Mouse (Mus musculus) MEL (cell line): Measurements from ENCODE around the gene Lrba.

ENCODE experiments used
- CHD2 ChIP-seq: IDR thresholded peaks from 2 replicates; pipeline ENCODE4 v1.6.1; 2011; ENCODE audit warnings: low read length, improper control_type of control experiment
- CTCF ChIP-seq, 3 experiments: IDR thresholded peaks in 2 of 3; conservative IDR thresholded peaks in 1 of 3; 2 replicates each; pipeline ENCODE4 v1.5.1; 2011 to 2012; ENCODE audit warnings: low read length in 3 of 3, low read depth in 2 of 3, mild to moderate bottlenecking in 2 of 3, improper control_type of control experiment in 1 of 3, inconsistent platforms in 1 of 3, mixed read lengths in 1 of 3, moderate library complexity in 1 of 3; ENCODE audit not compliant: control insufficient read depth in 1 of 3, insufficient read depth in 1 of 3, poor library complexity in 1 of 3, severe bottlenecking in 1 of 3
- EP300 ChIP-seq, 2 experiments: IDR thresholded peaks; 2 replicates each; pipeline ENCODE4 v1.6.1; 2011; ENCODE audit warnings: improper control_type of control experiment in 2 of 2, low read length in 2 of 2, low read depth in 1 of 2, mild to moderate bottlenecking in 1 of 2
- GABPA ChIP-seq: IDR thresholded peaks from 2 replicates; pipeline ENCODE4 v1.6.1; 2012; ENCODE audit warnings: low read depth, mild to moderate bottlenecking, inconsistent platforms, low read length, improper control_type of control experiment, moderate library complexity
- MAFK ChIP-seq: IDR thresholded peaks from 2 replicates; pipeline ENCODE4 v1.6.1; 2011; ENCODE audit warnings: low read depth, mild to moderate bottlenecking, low read length, improper control_type of control experiment, borderline replicate concordance
- POLR2A ChIP-seq, 2 experiments: IDR thresholded peaks; 2 replicates each; pipeline ENCODE4 v1.6.1; 2011 to 2012; ENCODE audit warnings: low read length in 2 of 2, mild to moderate bottlenecking in 2 of 2, control low read depth in 1 of 2, improper control_type of control experiment in 1 of 2, low read depth in 1 of 2, moderate library complexity in 1 of 2; ENCODE audit not compliant: control insufficient read depth in 1 of 2, insufficient read depth in 1 of 2, poor library complexity in 1 of 2
- RAD21 ChIP-seq: IDR thresholded peaks from 2 replicates; pipeline ENCODE4 v1.6.1; 2011; ENCODE audit warnings: mild to moderate bottlenecking, low read depth, low read length, improper control_type of control experiment
- UBTF ChIP-seq: IDR thresholded peaks from 2 replicates; pipeline ENCODE4 v1.6.1; 2012; ENCODE audit warnings: low read depth, mild to moderate bottlenecking, inconsistent platforms, low read length, improper control_type of control experiment, moderate library complexity, borderline replicate concordance; ENCODE audit not compliant: insufficient read depth
- ZC3H11A ChIP-seq: IDR thresholded peaks from 2 replicates; pipeline ENCODE4 v1.6.1; 2012; ENCODE audit warnings: low read depth, mild to moderate bottlenecking, inconsistent platforms, low read length, improper control_type of control experiment
- ZNF384 ChIP-seq: IDR thresholded peaks from 2 replicates; pipeline ENCODE4 v1.6.1; 2012; ENCODE audit warnings: low read depth, mild to moderate bottlenecking, inconsistent platforms, low read length, improper control_type of control experiment

GRCm38 (mm10) chr3:86646771-86647170, 422.3 kb downstream of the Lrba start:
- TF ChIP-seq POLR2A (IDR thresholded peaks at IDR 0.05; ENCODE audit: control insufficient read depth in 1 of 2, insufficient read depth in 1 of 2, low read depth in 1 of 2, low read length in 2 of 2, poor library complexity in 1 of 2) (no peak), MAFK (no peak), ZNF384 (no peak), CTCF (IDR thresholded peaks at IDR 0.05 in 2 of 3, conservative IDR thresholded peaks at IDR 0.05 in 1 of 3; ENCODE audit: control insufficient read depth in 1 of 3, insufficient read depth in 1 of 3, low read depth in 2 of 3, low read length in 3 of 3, poor library complexity in 1 of 3, severe bottlenecking in 1 of 3) (no peak), GABPA (no peak), UBTF (no peak), EP300 (IDR thresholded peaks at IDR 0.05; ENCODE audit: low read depth in 1 of 2, low read length in 2 of 2) (no peak), RAD21 (no peak), CHD2 (no peak), ZC3H11A (no peak)
